Mouse (Mus musculus) lung, embryonic 16.5 days (tissue): ENCODE results near the gene Ddx21. TPM values are rescaled to one million over a fixed set of nuclear protein-coding genes. Genes with fewer than 3 reads are reported as not detected.

Source experiments
- ATAC-seq: fragments of 200-750 bp; cut with Nextera tagmentation; 2 replicates; pipeline ENCODE4 v1.8.0; 2017; ENCODE audit warnings: low read depth, mild to moderate bottlenecking, moderate library complexity
- H3K27ac ChIP-seq: fragments of 300-500 bp; sonication (generic); 2 replicates; pipeline ENCODE4 v1.5.1; 2014; ENCODE audit warnings: mild to moderate bottlenecking, control low read depth, low read length
- H3K27me3 ChIP-seq: fragments of 300-500 bp; sonication (generic); 2 replicates; pipeline ENCODE4 v1.6.1; 2014; ENCODE audit warnings: low read depth, low read length, mixed read lengths; ENCODE audit not compliant: control insufficient read depth, insufficient read depth
- H3K36me3 ChIP-seq: fragments of 300-500 bp; sonication (generic); 2 replicates; pipeline ENCODE4 v1.6.1; 2014; ENCODE audit warnings: low read length; ENCODE audit not compliant: control insufficient read depth, insufficient read depth
- H3K4me1 ChIP-seq: fragments of 300-500 bp; sonication (generic); replicated peaks from 2 replicates; pipeline ENCODE4 v1.6.1; 2014; ENCODE audit warnings: low read length, mixed read lengths; ENCODE audit not compliant: control insufficient read depth, insufficient read depth
- H3K4me2 ChIP-seq: fragments of 300-500 bp; sonication (generic); 2 replicates; pipeline ENCODE4 v1.6.1; 2014; ENCODE audit warnings: low read depth, low read length, control low read depth
- H3K4me3 ChIP-seq: fragments of 300-500 bp; sonication (generic); 2 replicates; pipeline ENCODE4 v1.5.1; 2014; ENCODE audit warnings: mild to moderate bottlenecking, low read length, control low read depth
- H3K9ac ChIP-seq: fragments of 300-500 bp; sonication (generic); 2 replicates; pipeline ENCODE4 v1.6.1; 2014; ENCODE audit warnings: low read length, control low read depth
- H3K9me3 ChIP-seq: fragments of 300-500 bp; sonication (generic); 2 replicates; pipeline ENCODE4 v1.6.1; 2016; ENCODE audit warnings: low read length; ENCODE audit not compliant: control insufficient read depth
- WGBS: fragments of 180-500 bp; shearing (Covaris S2); extraction: QIAGEN DNeasy Blood & Tissue Kit; methylation state at CpG from one replicate; pipeline ENCODE4 v1.1.7; 2014; 5-methylcytosine and 5-hydroxymethylcytosine counted together
- polyA plus RNA-seq: library from polyadenylated mRNA; unstranded; fragments of >200 nt; fragmentation: Nextera tagmentation; extraction: Ambion mirVana; gene quantifications from 2 replicates; pipeline ENCODE4 v1.2.1, GENCODE M21; 2015

Gene Ddx21
- polyA plus RNA-seq, 1 experiment from 2014 or later = 17.4 TPM

DNA sequence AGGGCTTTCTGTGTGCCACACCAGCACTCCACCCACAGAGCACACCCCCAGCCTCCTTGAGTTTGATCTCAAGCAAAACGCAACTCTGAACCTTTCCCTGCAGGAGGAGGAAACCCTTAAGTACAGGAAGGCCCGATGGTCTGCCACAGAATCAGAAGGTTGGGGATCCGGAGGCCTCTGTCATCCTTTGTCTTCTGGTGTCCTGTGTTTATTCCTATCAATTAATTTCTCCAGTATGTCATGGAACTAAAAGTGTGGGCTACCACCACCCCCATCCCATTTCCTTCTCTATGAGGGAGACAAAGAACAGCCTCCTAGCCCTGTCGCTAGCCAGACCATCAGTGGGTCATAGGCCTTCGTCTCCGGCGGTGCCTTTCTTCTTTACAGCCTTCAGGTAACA, 67.6 kb downstream of the Ddx21 start:
- Histone ChIP-seq H3K4me2 (no peak overlapping the region), H3K4me3 (no peak overlapping the region), H3K27ac (peak overlapping the region; percentile 82), H3K27me3 (no peaks in the 10 kb centered on the region), H3K4me1 (no peaks in the 10 kb centered on the region; the same call in 1 of the 2 replicates), H3K9ac (no peak overlapping the region), H3K9me3 (no peaks in the 10 kb centered on the region), H3K36me3 (no peaks in the 10 kb centered on the region)
- WGBS = 64% methylated on average over 7 of the region's 7 CpGs
- ATAC-seq = peak; percentile 74

DNA sequence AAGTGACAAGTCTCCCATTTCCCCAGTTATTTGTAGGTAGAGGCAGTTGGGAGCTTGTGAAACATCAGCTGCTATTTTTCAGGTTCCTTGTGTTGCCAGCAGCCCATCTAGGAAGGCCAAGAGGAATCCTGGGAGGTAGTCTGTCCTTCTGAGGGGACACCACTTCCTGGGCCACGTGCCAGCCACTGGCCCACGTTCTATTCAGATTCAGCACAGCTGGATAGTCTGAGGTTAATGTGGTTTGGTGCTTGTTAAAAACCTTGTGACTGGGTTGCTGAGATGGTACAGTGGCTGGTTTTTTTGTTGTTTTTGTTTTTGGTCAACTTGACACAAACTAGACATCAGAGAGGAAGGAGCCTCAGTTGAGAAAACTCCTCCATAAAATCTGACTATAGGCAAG, 69.2 kb downstream of the Ddx21 start:
- no peaks in the 10 kb centered on the region for H3K27me3 ChIP-seq
- 30% methylated on average over 2 of the region's 2 CpGs for WGBS
- H3K27ac ChIP-seq = no peak overlapping the region
- no peak overlapping the region for H3K4me2 ChIP-seq
- H3K9ac ChIP-seq = no peak overlapping the region
- no peak for ATAC-seq
- no peaks in the 10 kb centered on the region; the same call in 1 of the 2 replicates for H3K4me1 ChIP-seq
- no peaks in the 10 kb centered on the region for H3K36me3 ChIP-seq
- no peak overlapping the region for H3K4me3 ChIP-seq
- no peaks in the 10 kb centered on the region for H3K9me3 ChIP-seq

Other genes with a start within 250 kb of the Ddx21 start
- gene Hk1, start 222.4 kb downstream of the Ddx21 start, polyA plus RNA-seq = 39.3 and 46.0 TPM in 2 replicates
- gene Hkdc1, start 179.8 kb downstream of the Ddx21 start, polyA plus RNA-seq = 4.3 and 4.4 TPM in 2 replicates
- gene 4930507D05Rik, start 152.8 kb downstream of the Ddx21 start, polyA plus RNA-seq = 0.50 and 0.55 TPM in 2 replicates
- 22.2 and 24.2 TPM in 2 replicates for gene Supv3l1, start 152.5 kb downstream of the Ddx21 start, polyA plus RNA-seq
- 81.6 and 86.1 TPM in 2 replicates for gene Vps26a, start 115.5 kb downstream of the Ddx21 start, polyA plus RNA-seq
- gene Srgn, start 74.8 kb downstream of the Ddx21 start, polyA plus RNA-seq = 52.4 and 54.1 TPM in 2 replicates
- gene Kif1bp, start 23.8 kb downstream of the Ddx21 start, polyA plus RNA-seq = 32.1 and 34.8 TPM in 2 replicates
- 115 and 120 TPM in 2 replicates for gene Ddx50, start 48.9 kb upstream of the Ddx21 start, polyA plus RNA-seq
- 4.6 and 5.7 TPM in 2 replicates for gene Stox1, start 123.8 kb upstream of the Ddx21 start, polyA plus RNA-seq
- 125 and 130 TPM in 2 replicates for gene Ccar1, start 190.0 kb upstream of the Ddx21 start, polyA plus RNA-seq